Mouse (Mus musculus) midbrain, embryonic 11.5 days (tissue): ENCODE results near the gene Gm15155. TPM values are rescaled to one million over a fixed set of nuclear protein-coding genes. Genes with fewer than 3 reads are reported as not detected.

ENCODE experiments used
- ATAC-seq: fragments of 200-750 bp; cut with Nextera tagmentation; 2 replicates; pipeline ENCODE4 v1.8.0; 2017; ENCODE audit warnings: moderate TSS enrichment, moderate library complexity; ENCODE audit not compliant: low FRiP score
- DNase-seq: peaks from one replicate; pipeline ENCODE4 v3.0.0; 2015; ENCODE audit warnings: low spot score; ENCODE audit errors: missing footprints
- H3K27ac ChIP-seq: fragments of 300-500 bp; sonication (generic); 2 replicates; pipeline ENCODE4 v1.5.1; 2014; ENCODE audit warnings: low read depth, low read length
- H3K27me3 ChIP-seq: fragments of 300-500 bp; sonication (generic); 2 replicates; pipeline ENCODE4 v1.6.1; 2014; ENCODE audit warnings: mild to moderate bottlenecking, low read length, moderate library complexity, mixed read lengths; ENCODE audit not compliant: control insufficient read depth, insufficient read depth
- H3K36me3 ChIP-seq: fragments of 300-500 bp; sonication (generic); 2 replicates; pipeline ENCODE4 v1.6.1; 2014; ENCODE audit warnings: mild to moderate bottlenecking, low read length, moderate library complexity, mixed read lengths; ENCODE audit not compliant: control insufficient read depth, insufficient read depth
- H3K4me1 ChIP-seq: fragments of 300-500 bp; sonication (generic); 2 replicates; pipeline ENCODE4 v1.6.1; 2014; ENCODE audit warnings: low read length; ENCODE audit not compliant: control insufficient read depth, insufficient read depth
- H3K4me2 ChIP-seq: fragments of 300-500 bp; sonication (generic); 2 replicates; pipeline ENCODE4 v1.6.1; 2014; ENCODE audit warnings: mild to moderate bottlenecking, moderate library complexity
- H3K4me3 ChIP-seq: fragments of 300-500 bp; sonication (generic); 2 replicates; pipeline ENCODE4 v1.5.1; 2014; ENCODE audit warnings: low read depth, low read length
- H3K9ac ChIP-seq: fragments of 300-500 bp; sonication (generic); 2 replicates; pipeline ENCODE4 v1.6.1; 2014; ENCODE audit warnings: low read length
- H3K9me3 ChIP-seq: fragments of 300-500 bp; sonication (generic); 2 replicates; pipeline ENCODE4 v1.6.1; 2016; ENCODE audit warnings: low read length; ENCODE audit not compliant: control insufficient read depth
- WGBS: fragments of 180-500 bp; shearing (Covaris S2); extraction: QIAGEN DNeasy Blood & Tissue Kit; methylation state at CpG from one replicate; pipeline ENCODE4 v1.1.7; 2014; 5-methylcytosine and 5-hydroxymethylcytosine counted together
- polyA plus RNA-seq: library from polyadenylated mRNA; unstranded; fragments of >200 nt; fragmentation: Nextera tagmentation; extraction: Ambion mirVana; gene quantifications from 2 replicates; pipeline ENCODE4 v1.2.1, GENCODE M21; 2014

Gene Gm15155
- not detected in 2 replicates for polyA plus RNA-seq

- peaks cover 12% of the 10 kb centered on the region for H3K27me3 ChIP-seq
- WGBS: 25% methylated on average over 18 of the region's 19 CpGs
- H3K9me3 ChIP-seq: no peaks in the 10 kb centered on the region
- peak; percentile 90 for DNase-seq
- no peak within 1 kb of the TSS for H3K27ac ChIP-seq
- H3K4me1 ChIP-seq: no peaks in the 10 kb centered on the region
- H3K9ac ChIP-seq: peak within 1 kb of the TSS; percentile 40; the same call in 1 of the 2 replicates
- H3K36me3 ChIP-seq: no peaks in the 10 kb centered on the region
- ATAC-seq: peak; percentile 51
- peak within 1 kb of the TSS; percentile 46 for H3K4me3 ChIP-seq
- peak within 1 kb of the TSS; percentile 78 for H3K4me2 ChIP-seq
Measured at GRCm38 (mm10) chrX:155624341-155624841, at the start of gene Gm15155. Gm15155 (plus strand) TSS chrX:155624741.

DNA sequence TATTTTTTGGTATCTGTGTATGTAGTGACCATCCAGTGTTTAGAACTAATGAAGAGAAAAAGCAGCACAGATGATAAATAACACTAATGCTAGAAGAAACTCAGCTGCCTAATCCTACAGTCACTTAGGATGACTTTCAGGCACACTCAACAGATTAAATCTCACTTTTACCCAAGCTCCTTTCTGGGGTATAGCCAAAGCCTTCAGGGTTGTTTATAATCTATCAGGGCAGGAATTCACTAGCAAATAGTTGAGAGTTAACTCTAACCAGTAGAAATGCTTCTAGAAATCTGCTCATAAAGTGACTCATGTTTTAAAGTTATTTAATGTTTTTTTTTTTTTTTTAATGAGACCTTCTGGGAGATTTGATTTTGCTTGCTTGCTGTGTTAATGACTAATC, 44.8 kb upstream of the Gm15155 start:
- no peaks in the 10 kb centered on the region for H3K4me1 ChIP-seq
- no peak overlapping the region for H3K4me2 ChIP-seq
- no peaks in the 10 kb centered on the region for H3K36me3 ChIP-seq
- no peaks in the 10 kb centered on the region for H3K27me3 ChIP-seq
- no peak for ATAC-seq
- H3K9me3 ChIP-seq: no peaks in the 10 kb centered on the region
- no peak for DNase-seq
- no peak overlapping the region for H3K4me3 ChIP-seq
- H3K27ac ChIP-seq: no peak overlapping the region
- H3K9ac ChIP-seq: no peak overlapping the region

DNA sequence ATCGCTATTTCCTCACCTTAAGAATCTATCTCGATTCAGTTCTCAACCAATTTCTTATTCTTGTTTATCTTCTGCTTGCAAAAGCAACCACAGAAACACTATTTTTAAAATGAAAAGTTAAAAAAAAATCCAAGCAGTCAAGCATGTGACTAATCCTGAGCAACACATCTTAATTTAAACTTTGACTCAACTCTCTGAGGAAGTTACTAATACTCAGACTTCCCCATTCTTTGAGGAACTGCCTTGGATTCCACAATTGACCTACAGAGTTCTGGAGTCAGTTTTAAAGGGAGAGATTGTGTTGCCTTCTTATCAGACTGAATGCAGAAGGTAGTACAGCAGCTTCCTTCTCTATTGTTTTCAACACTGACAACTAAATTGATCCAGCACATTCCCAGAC, 40.0 kb upstream of the Gm15155 start:
- Histone ChIP-seq H3K27me3 (no peaks in the 10 kb centered on the region), H3K9ac (no peak overlapping the region), H3K4me1 (no peaks in the 10 kb centered on the region), H3K4me2 (no peak overlapping the region), H3K9me3 (no peaks in the 10 kb centered on the region), H3K36me3 (no peaks in the 10 kb centered on the region), H3K4me3 (no peak overlapping the region), H3K27ac (no peak overlapping the region)
- DNase-seq (no peak), ATAC-seq (no peak)
- 90% methylated on average over 2 of the region's 2 CpGs for WGBS

GRCm38 (mm10) chrX:155591490-155591889, 33.1 kb upstream of the Gm15155 start:
- Histone ChIP-seq H3K4me2 (no peak overlapping the region), H3K9me3 (no peaks in the 10 kb centered on the region)
- WGBS: 81% methylated on average over 3 of the region's 3 CpGs

DNA sequence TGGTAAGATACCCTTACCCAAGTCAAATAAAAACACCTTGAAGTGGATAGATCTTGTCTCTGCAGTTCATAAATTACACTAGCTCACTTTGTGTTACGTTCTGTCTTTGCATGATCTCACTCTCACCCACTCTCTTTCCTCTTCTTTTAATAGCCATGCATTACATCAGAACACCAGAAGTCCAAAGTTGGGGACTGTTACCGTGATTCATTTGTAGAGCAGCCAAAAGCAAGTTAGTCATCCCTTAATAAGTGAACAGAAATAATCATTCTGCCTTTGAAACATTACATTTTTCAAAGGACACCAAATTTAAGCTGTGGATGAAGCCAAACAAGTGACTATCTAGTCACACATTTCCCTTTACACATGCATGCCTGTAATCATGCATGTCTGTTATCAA, 32.1 kb upstream of the Gm15155 start:
- H3K36me3 ChIP-seq: no peaks in the 10 kb centered on the region
- H3K4me3 ChIP-seq: no peak overlapping the region
- H3K4me1 ChIP-seq: no peaks in the 10 kb centered on the region
- ATAC-seq (no peak), DNase-seq (no peak)
- H3K4me2 ChIP-seq: no peak overlapping the region
- H3K27me3 ChIP-seq: no peaks in the 10 kb centered on the region
- H3K9me3 ChIP-seq: no peaks in the 10 kb centered on the region
- no peak overlapping the region for H3K27ac ChIP-seq
- H3K9ac ChIP-seq: no peak overlapping the region
- 78% methylated on average over 2 of the region's 2 CpGs for WGBS

More at GRCm38 (mm10) chrX:155591490-155591889, 33.1 kb upstream of the Gm15155 start:
- no peak for ATAC-seq
- Histone ChIP-seq H3K27ac (no peak overlapping the region), H3K36me3 (no peaks in the 10 kb centered on the region), H3K27me3 (no peaks in the 10 kb centered on the region), H3K4me3 (no peak overlapping the region), H3K4me1 (no peaks in the 10 kb centered on the region), H3K9ac (no peak overlapping the region)
- no peak for DNase-seq

GRCm38 (mm10) chrX:155594685-155595084, 29.9 kb upstream of the Gm15155 start:
- Histone ChIP-seq H3K27me3 (no peaks in the 10 kb centered on the region), H3K4me3 (no peak overlapping the region), H3K9ac (no peak overlapping the region), H3K27ac (no peak overlapping the region), H3K36me3 (no peaks in the 10 kb centered on the region), H3K9me3 (no peaks in the 10 kb centered on the region), H3K4me2 (no peak overlapping the region), H3K4me1 (no peaks in the 10 kb centered on the region)
- WGBS: 15% methylated on average over 1 of the region's 1 CpGs
- DNase-seq (no peak), ATAC-seq (no peak)

DNA sequence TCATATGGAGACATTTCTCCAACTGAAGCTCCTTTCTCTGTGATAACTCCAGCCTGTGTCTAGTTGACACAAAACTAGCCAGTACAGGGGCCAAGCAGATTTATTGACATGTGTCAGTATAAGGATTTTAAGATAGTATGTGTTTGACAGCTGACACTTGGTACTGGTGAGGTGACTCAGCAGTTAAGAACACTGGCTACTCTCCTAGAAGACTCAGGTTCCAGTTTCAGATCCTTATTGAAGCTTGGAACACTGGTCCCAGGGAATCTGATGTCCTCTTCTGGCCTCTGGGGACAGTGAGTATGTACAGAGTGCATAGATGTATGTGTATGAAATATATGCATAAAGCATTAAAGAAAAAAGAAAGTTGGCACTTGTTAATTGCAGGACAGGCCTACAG, 28.2 kb upstream of the Gm15155 start:
- Histone ChIP-seq H3K27me3 (no peaks in the 10 kb centered on the region), H3K4me1 (no peaks in the 10 kb centered on the region), H3K9me3 (no peaks in the 10 kb centered on the region), H3K36me3 (no peaks in the 10 kb centered on the region), H3K4me2 (no peak overlapping the region), H3K9ac (no peak overlapping the region), H3K27ac (no peak overlapping the region), H3K4me3 (no peak overlapping the region)
- no peak for ATAC-seq
- DNase-seq: no peak

DNA sequence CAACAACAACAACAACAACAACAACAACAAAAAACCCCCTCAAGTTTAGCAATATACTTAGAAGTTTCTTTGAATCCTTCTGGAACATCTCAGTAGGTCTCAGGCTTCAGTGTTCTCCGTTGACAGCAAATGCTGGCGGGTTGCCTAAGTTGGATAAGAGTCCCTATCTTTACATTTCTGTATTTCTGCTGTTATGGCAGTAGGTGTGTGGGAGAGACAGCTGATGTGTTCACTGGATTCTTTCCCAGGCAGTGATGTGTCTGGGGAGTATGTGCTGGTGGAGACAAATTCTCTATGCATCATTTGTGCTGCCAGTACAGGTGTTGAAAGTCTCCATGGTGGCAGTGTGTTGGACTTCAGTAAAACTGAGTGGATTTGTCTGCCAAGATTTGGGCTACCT, 23.3 kb upstream of the Gm15155 start:
- Histone ChIP-seq H3K4me3 (no peak overlapping the region), H3K9ac (no peak overlapping the region), H3K27ac (no peak overlapping the region), H3K27me3 (no peaks in the 10 kb centered on the region), H3K4me1 (no peaks in the 10 kb centered on the region), H3K9me3 (no peaks in the 10 kb centered on the region), H3K36me3 (no peaks in the 10 kb centered on the region), H3K4me2 (no peak overlapping the region)
- DNase-seq (no peak), ATAC-seq (no peak)
- WGBS: 97% methylated on average over 2 of the region's 2 CpGs

- no peaks in the 10 kb centered on the region for H3K4me1 ChIP-seq
- no peak overlapping the region for H3K27ac ChIP-seq
- no peaks in the 10 kb centered on the region for H3K36me3 ChIP-seq
- 15% methylated on average over 24 of the region's 24 CpGs for WGBS
- H3K9ac ChIP-seq: peak overlapping the region; percentile 40
- H3K27me3 ChIP-seq: peaks cover 12% of the 10 kb centered on the region
- ATAC-seq (peak; percentile 28; the same call in 1 of the 2 replicates), DNase-seq (peak; percentile 83)
- peak overlapping the region; percentile 78 for H3K4me2 ChIP-seq
- peak overlapping the region; percentile 46 for H3K4me3 ChIP-seq
- H3K9me3 ChIP-seq: no peaks in the 10 kb centered on the region
Measured at GRCm38 (mm10) chrX:155622527-155622926, 2.0 kb upstream of the Gm15155 start.
